Mouse (Mus musculus): ENCODE results near the gene Parp16.

DNA sequence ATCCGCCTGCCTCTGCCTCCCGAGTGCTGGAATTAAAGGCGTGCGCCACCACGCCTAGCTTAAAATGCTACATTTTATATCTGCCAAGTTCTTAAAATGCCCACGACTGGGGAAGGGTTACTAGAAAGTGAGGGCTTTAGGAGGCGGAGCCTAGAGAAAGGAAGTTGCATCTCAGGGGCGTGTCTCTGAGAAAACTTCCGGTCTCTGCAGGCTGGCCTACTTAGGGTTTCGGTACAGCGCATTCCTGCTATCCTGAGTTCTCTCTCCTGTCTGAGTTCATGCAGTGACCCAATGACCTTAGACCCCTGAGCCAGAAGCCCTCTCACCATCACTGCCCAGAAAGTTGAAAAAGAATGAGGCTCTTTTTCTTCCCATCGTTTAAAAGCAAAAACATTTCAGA, 1.9 kb upstream of the Parp16 start:
- no peak for TF ChIP-seq CTCF (conservative IDR thresholded peaks at IDR 0.05; ENCODE audit: low read length)
- no peak for TF ChIP-seq POU5F1 (IDR thresholded peaks at IDR 0.05; ENCODE audit: borderline replicate concordance, low read length)
- no peak for TF ChIP-seq NANOG (IDR thresholded peaks at IDR 0.05; ENCODE audit: borderline replicate concordance, low read length)
